8 mouse cellular contexts compared by ENCODE assay signal in genomic region chr13:99475488-99475887, GRCm38 (mm10). TPM values are rescaled to one million over a fixed set of nuclear protein-coding genes. Genes with fewer than 3 reads are reported as not detected.
A peak's percentile ranks its signal among the peaks of the same experiment; 100 is the strongest.
DNase-seq lines count a peak whose midpoint lies in the region; ATAC-seq and TF ChIP-seq lines count a peak whose summit lies in the region.

No protein-coding gene starts in this region.

- H3K27ac ChIP-seq in forebrain, embryonic 13.5 days, result peak overlapping the region; percentile 79
- H3K27ac ChIP-seq in intestine, embryonic 15.5 days, result no peak overlapping the region
- H3K27ac ChIP-seq in neural tube, embryonic 11.5 days (ENCODE audit: low read depth, low read length), result peak overlapping the region; percentile 75
- no peak overlapping the region for H3K27ac ChIP-seq in kidney, adult 2 months (ENCODE audit: insufficient read depth, low read depth, low read length)

- peak; percentile 5 for DNase-seq in thymus, postnatal 25 days
- DNase-seq in thymus, postnatal 10 days (ENCODE audit: low spot score in 2 of 2), result no peak
- peak; percentile 78 for DNase-seq in neural tube, embryonic 11.5 days (ENCODE audit: low spot score)
- no peak for DNase-seq in frontal cortex, postnatal 25 days (ENCODE audit: low spot score in 2 of 2)
- no peak for DNase-seq in kidney, adult 2 months
- DNase-seq in left cerebral cortex, adult 11 months (ENCODE audit: low spot score), result no peak

- peak; percentile 79 for ATAC-seq in forebrain, embryonic 13.5 days
- peak; percentile 83 for ATAC-seq in intestine, embryonic 15.5 days
- peak; percentile 89 for ATAC-seq in neural tube, embryonic 11.5 days (ENCODE audit: insufficient read depth, low FRiP score, low TSS enrichment)

- peaks cover 59% of the 10 kb centered on the region for H3K4me1 ChIP-seq in forebrain, embryonic 13.5 days
- peaks cover 11% of the 10 kb centered on the region for H3K4me1 ChIP-seq in intestine, embryonic 15.5 days (replicated peaks)
- H3K4me1 ChIP-seq in neural tube, embryonic 11.5 days (ENCODE audit: control insufficient read depth, insufficient read depth, low read length), result peaks cover 24% of the 10 kb centered on the region
- no peaks in the 10 kb centered on the region for H3K4me1 ChIP-seq in kidney, adult 2 months (ENCODE audit: control insufficient read depth, insufficient read depth, low read length)

- H3K36me3 ChIP-seq in forebrain, embryonic 13.5 days (ENCODE audit: poor library complexity, severe bottlenecking), result peaks cover 36% of the 10 kb centered on the region
- H3K36me3 ChIP-seq in intestine, embryonic 15.5 days, result no peaks in the 10 kb centered on the region
- no peaks in the 10 kb centered on the region; the same call in 1 of the 2 replicates for H3K36me3 ChIP-seq in neural tube, embryonic 11.5 days (ENCODE audit: control insufficient read depth, insufficient read depth, low read length)
- H3K36me3 ChIP-seq in kidney, adult 2 months (ENCODE audit: control insufficient read depth, insufficient read depth, low read length), result no peaks in the 10 kb centered on the region

- no peak for TF ChIP-seq POLR2A in kidney, adult 2 months (IDR thresholded peaks at IDR 0.05; ENCODE audit: low read depth, low read length)

- TF ChIP-seq CTCF in kidney, adult 2 months (conservative IDR thresholded peaks at IDR 0.05; ENCODE audit: insufficient read depth, insufficient read length, low read depth, low read length), result no peak

- peak overlapping the region; percentile 34 for H3K9ac ChIP-seq in forebrain, embryonic 13.5 days
- no peak overlapping the region for H3K9ac ChIP-seq in intestine, embryonic 15.5 days
- no peak overlapping the region for H3K9ac ChIP-seq in neural tube, embryonic 11.5 days (ENCODE audit: low read length)

- WGBS in forebrain, embryonic 13.5 days, result 2% methylated on average over 6 of the region's 6 CpGs
- WGBS in intestine, embryonic 15.5 days, result 6% methylated on average over 6 of the region's 6 CpGs
- WGBS in neural tube, embryonic 11.5 days, result 5% methylated on average over 6 of the region's 6 CpGs
- WGBS in kidney, adult 2 months, result 18% methylated on average over 6 of the region's 6 CpGs

- H3K9me3 ChIP-seq in forebrain, embryonic 13.5 days (replicated peaks), result no peaks in the 10 kb centered on the region
- no peaks in the 10 kb centered on the region for H3K9me3 ChIP-seq in intestine, embryonic 15.5 days
- no peaks in the 10 kb centered on the region for H3K9me3 ChIP-seq in neural tube, embryonic 11.5 days (ENCODE audit: control insufficient read depth, low read length)

- H3K4me2 ChIP-seq in forebrain, embryonic 13.5 days, result peak overlapping the region; percentile 43
- H3K4me2 ChIP-seq in intestine, embryonic 15.5 days (replicated peaks), result 0 out of 2 replicates have a peak overlapping the region, but pooled peaks have one; percentile 7
- peak overlapping the region; percentile 21; the same call in 1 of the 2 replicates for H3K4me2 ChIP-seq in neural tube, embryonic 11.5 days (ENCODE audit: low read depth)

- H3K4me3 ChIP-seq in forebrain, embryonic 13.5 days, result no peak overlapping the region
- H3K4me3 ChIP-seq in intestine, embryonic 15.5 days (replicated peaks), result no peak overlapping the region
- H3K4me3 ChIP-seq in neural tube, embryonic 11.5 days (ENCODE audit: low read depth, low read length), result no peak overlapping the region
- H3K4me3 ChIP-seq in kidney, adult 2 months (ENCODE audit: insufficient read depth, low read depth, low read length), result no peak overlapping the region

- no peaks in the 10 kb centered on the region for H3K27me3 ChIP-seq in forebrain, embryonic 13.5 days
- H3K27me3 ChIP-seq in intestine, embryonic 15.5 days (replicated peaks), result no peaks in the 10 kb centered on the region
- H3K27me3 ChIP-seq in neural tube, embryonic 11.5 days (ENCODE audit: control insufficient read depth, insufficient read depth, low read length), result no peaks in the 10 kb centered on the region
- H3K27me3 ChIP-seq in kidney, adult 2 months (replicated peaks; ENCODE audit: control insufficient read depth, insufficient read depth, low read length), result no peaks in the 10 kb centered on the region

RNA-seq across cellular contexts. Expression of gene Map1b, which starts 40.9 kb away (rescaled TPM):
- 1,694 and 1,735 TPM in 2 replicates for polyA plus RNA-seq in forebrain, embryonic 13.5 days (2015; fragmentation: Nextera tagmentation; extraction: Ambion mirVana)
- polyA plus RNA-seq in intestine, embryonic 15.5 days (2015; fragmentation: Nextera tagmentation; extraction: Ambion mirVana), result 104 and 116 TPM in 2 replicates
- polyA plus RNA-seq in neural tube, embryonic 11.5 days (2014; fragmentation: Nextera tagmentation; extraction: Ambion mirVana), result 855 and 870 TPM in 2 replicates
- 0.98 and 1.3 TPM in 2 replicates for polyA plus RNA-seq in kidney, adult 2 months (2012; rRNA removed)

Comparison
In these comparisons a context has a peak if more than half of its experiments do, and no peak if none do; other contexts are left out.
1. DNase-seq: peak in thymus, postnatal 25 days (single experiment) and neural tube, embryonic 11.5 days (single experiment); none in thymus, postnatal 10 days (0 of 2), frontal cortex, postnatal 25 days (0 of 2), kidney, adult 2 months (single experiment) and left cerebral cortex, adult 11 months (single experiment).
2. H3K27ac ChIP-seq: peak in forebrain, embryonic 13.5 days (single experiment) and neural tube, embryonic 11.5 days (single experiment); none in intestine, embryonic 15.5 days (single experiment) and kidney, adult 2 months (single experiment).
3. RNA of gene Map1b, which starts 40.9 kb away (polyA plus RNA-seq): 1,694 to 1,735 TPM in forebrain, embryonic 13.5 days, 855 to 870 TPM in neural tube, embryonic 11.5 days and 104 to 116 TPM in intestine, embryonic 15.5 days; 0.98 to 1.3 TPM in kidney, adult 2 months; every median in the first group is over 10 times any median in the second.
4. Peak in every context shown above with its lines, with median percentiles within 50 percentile points of each other: ATAC-seq and H3K4me2 ChIP-seq.